Mouse (Mus musculus): ENCODE measurements at regions not wholly inside any gene's neighbourhood (a gene's known extent, or its start where the extent isn't known, plus 50 kb on each side); places are given as distances from the start of the nearest gene placed in this dataset.
"Not testable (repeated sequence)": the region's sequence is repeated elsewhere in the genome, so short reads cannot be mapped to it uniquely, and the experiment has no call there.

- no peak for DNase-seq (ENCODE audit: extremely low read depth, low read depth, low spot score)
Measured at GRCm38 (mm10) chr3:120335843-120336585, 551.7 kb upstream of the Ptbp2 start.

GRCm38 (mm10) chr3:120307042-120307441, 522.8 kb upstream of the Ptbp2 start:
- not testable (repeated sequence) for DNase-seq (ENCODE audit: extremely low read depth, low read depth, low spot score)

- DNase-seq (ENCODE audit: extremely low read depth, low read depth, low spot score): no peak
Measured at GRCm38 (mm10) chr3:120305608-120306007, 521.3 kb upstream of the Ptbp2 start.

All from fat pad, adult 2 months (tissue).